Mouse (Mus musculus) hindbrain, embryonic 13.5 days (tissue): Measurements from ENCODE around the gene Pdhb. TPM values are rescaled to one million over a fixed set of nuclear protein-coding genes. Genes with fewer than 3 reads are reported as not detected.
"Not testable (repeated sequence)": the region's sequence is repeated elsewhere in the genome, so short reads cannot be mapped to it uniquely, and the experiment has no call there.

ENCODE experiments used
- ATAC-seq: fragments of 200-750 bp; cut with Nextera tagmentation; 2 replicates; pipeline ENCODE4 v1.8.0; 2017; ENCODE audit warnings: moderate TSS enrichment; ENCODE audit not compliant: low FRiP score
- H3K27ac ChIP-seq: fragments of 300-500 bp; sonication (generic); 2 replicates; pipeline ENCODE4 v1.5.1; 2015; ENCODE audit warnings: inconsistent platforms, mild to moderate bottlenecking, moderate library complexity
- H3K27me3 ChIP-seq: fragments of 300-500 bp; sonication (generic); 2 replicates; pipeline ENCODE4 v1.6.1; 2015; ENCODE audit warnings: mild to moderate bottlenecking, inconsistent platforms
- H3K36me3 ChIP-seq: fragments of 300-500 bp; sonication (generic); 2 replicates; pipeline ENCODE4 v1.6.1; 2015; ENCODE audit warnings: mild to moderate bottlenecking, inconsistent platforms
- H3K4me1 ChIP-seq: fragments of 300-500 bp; sonication (generic); replicated peaks from 2 replicates; pipeline ENCODE4 v1.6.1; 2015; ENCODE audit warnings: inconsistent platforms
- H3K4me2 ChIP-seq: fragments of 300-500 bp; sonication (generic); 2 replicates; pipeline ENCODE4 v1.6.1; 2015; ENCODE audit warnings: inconsistent platforms, mild to moderate bottlenecking, moderate library complexity
- H3K4me3 ChIP-seq: fragments of 300-500 bp; sonication (generic); 2 replicates; pipeline ENCODE4 v1.5.1; 2015; ENCODE audit warnings: mild to moderate bottlenecking, inconsistent platforms
- H3K9ac ChIP-seq: fragments of 300-500 bp; sonication (generic); 2 replicates; pipeline ENCODE4 v1.6.1; 2015; ENCODE audit warnings: mild to moderate bottlenecking, inconsistent platforms
- H3K9me3 ChIP-seq: fragments of 300-500 bp; sonication (generic); 2 replicates; pipeline ENCODE4 v1.6.1; 2016; ENCODE audit warnings: inconsistent platforms
- WGBS: fragments of 180-500 bp; shearing (Covaris S2); methylation state at CpG from one replicate; pipeline ENCODE4 v1.1.7; 2015; 5-methylcytosine and 5-hydroxymethylcytosine counted together
- polyA plus RNA-seq: library from polyadenylated mRNA; unstranded; fragments of >200 nt; fragmentation: Nextera tagmentation; extraction: Ambion mirVana; gene quantifications from 2 replicates; pipeline ENCODE4 v1.2.1, GENCODE M21; 2015

Pdhb gene
- polyA plus RNA-seq, 1 experiment from 2014 or later, result 246 TPM

DNA sequence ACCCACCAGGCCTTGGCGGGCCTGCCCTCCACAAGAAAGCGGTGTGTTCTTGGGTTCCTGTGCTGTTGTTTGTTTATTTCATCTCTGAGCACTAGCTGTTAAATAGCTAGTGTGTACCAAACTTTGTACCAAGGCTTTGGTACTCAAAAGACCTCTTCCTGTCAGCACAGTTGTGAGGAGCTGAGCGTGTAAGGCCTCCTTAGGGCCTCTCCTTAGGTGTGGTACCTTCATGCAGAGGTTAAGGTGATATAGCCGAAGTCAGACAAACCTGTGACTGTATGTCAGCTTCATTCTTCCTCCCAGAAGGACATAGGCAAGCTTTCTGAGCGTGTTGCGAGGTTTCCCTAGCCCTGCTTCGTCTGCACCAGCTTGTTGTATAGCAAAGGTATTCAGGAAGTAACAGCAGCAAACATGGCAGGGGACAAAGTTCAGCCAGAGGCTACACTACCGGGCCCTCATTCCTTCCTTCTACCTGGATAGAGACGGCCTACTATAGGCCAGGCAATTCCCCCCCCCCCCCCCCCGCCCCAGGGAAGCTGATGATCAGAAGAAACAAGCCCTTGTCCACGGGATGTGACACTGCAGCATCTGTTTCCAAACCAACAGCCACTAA, 26.1 kb downstream of the Pdhb start:
- no peak overlapping the region for H3K4me2 ChIP-seq
- no peak overlapping the region for H3K4me3 ChIP-seq
- H3K27me3 ChIP-seq, result no peaks in the 10 kb centered on the region
- H3K27ac ChIP-seq, result no peak overlapping the region
- no peaks in the 10 kb centered on the region for H3K9me3 ChIP-seq
- no peak for ATAC-seq
- no peak overlapping the region for H3K9ac ChIP-seq
- WGBS, result 88% methylated on average over 11 of the region's 11 CpGs
- H3K36me3 ChIP-seq, result peaks cover 74% of the 10 kb centered on the region
- H3K4me1 ChIP-seq, result no peaks in the 10 kb centered on the region

DNA sequence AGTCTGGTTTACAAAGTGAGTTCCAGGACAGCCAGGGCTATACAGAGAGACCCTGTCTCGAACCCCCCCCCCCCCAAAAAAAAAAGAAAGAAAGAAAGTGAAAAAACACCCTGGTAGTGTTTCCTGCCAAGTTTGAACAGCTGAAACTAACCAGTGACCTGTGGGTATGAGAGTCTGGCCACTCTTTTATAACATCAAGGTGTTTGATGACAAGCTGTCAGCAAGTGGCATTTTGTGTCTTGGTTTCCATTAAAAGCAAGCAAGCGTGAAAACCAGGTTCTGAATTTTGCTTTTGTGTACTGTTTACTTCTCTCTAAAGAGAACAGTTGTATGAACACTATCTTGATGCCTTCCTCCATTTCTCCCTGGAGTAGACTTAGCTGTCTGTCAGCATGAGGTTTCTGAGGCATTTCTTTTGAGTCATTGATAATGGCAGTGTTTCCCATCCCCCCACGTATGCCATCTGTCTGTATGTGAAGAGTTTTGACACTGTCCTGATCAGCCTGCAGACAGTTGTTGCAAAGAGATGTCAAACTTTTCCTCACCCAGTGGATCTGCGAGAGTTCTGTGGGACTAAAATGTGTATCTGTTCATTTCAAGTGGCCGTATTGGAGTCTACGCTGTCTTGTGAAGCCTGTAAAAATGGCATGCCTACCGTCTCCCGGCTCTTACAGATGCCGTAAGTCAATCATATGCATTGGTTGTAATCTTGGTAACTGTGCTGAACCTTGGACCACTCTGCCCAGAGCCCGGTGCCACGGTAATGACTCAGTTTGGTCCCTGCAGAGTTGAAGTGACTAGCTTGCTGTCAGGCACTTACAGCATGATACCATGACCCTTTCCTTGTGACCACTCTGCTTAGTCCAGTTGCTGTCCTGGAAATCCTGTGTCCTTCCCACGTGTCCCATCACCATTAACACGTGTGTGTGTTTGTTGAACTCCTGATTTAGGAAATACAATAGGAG, 26.9 kb downstream of the Pdhb start:
- Histone ChIP-seq H3K27me3 (no peaks in the 10 kb centered on the region), H3K9me3 (no peaks in the 10 kb centered on the region), H3K4me1 (no peaks in the 10 kb centered on the region), H3K36me3 (peaks cover 74% of the 10 kb centered on the region), H3K4me2 (no peak overlapping the region), H3K9ac (no peak overlapping the region), H3K27ac (no peak overlapping the region), H3K4me3 (no peak overlapping the region)
- 89% methylated on average over 13 of the region's 13 CpGs for WGBS
- no peak for ATAC-seq

DNA sequence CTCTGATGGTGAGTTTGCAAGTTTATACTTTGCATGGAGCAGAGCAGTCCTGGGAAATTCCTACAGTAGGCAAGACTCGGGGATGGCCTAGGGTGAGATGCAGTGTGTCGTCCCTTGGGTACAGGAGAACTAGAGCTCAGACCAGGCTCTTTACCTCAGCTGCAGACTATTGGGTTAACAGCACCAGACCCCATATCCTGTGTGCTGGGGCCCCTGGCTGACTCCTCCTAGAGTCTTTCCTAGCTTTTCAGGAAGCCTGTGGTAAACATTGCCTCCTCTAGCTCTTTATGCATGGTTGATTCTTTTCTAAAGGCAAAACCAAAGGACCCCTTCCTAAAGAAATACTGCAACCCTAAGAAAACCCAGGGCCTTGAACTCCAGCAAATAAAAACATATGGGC, 31.7 kb downstream of the Pdhb start:
- peaks cover 85% of the 10 kb centered on the region for H3K36me3 ChIP-seq
- H3K27ac ChIP-seq, result no peak overlapping the region
- H3K4me2 ChIP-seq, result no peak overlapping the region
- no peaks in the 10 kb centered on the region for H3K4me1 ChIP-seq
- ATAC-seq, result no peak
- WGBS, result 78% methylated on average over 2 of the region's 2 CpGs
- no peaks in the 10 kb centered on the region for H3K9me3 ChIP-seq
- no peak overlapping the region for H3K4me3 ChIP-seq
- H3K27me3 ChIP-seq, result no peaks in the 10 kb centered on the region
- H3K9ac ChIP-seq, result no peak overlapping the region

DNA sequence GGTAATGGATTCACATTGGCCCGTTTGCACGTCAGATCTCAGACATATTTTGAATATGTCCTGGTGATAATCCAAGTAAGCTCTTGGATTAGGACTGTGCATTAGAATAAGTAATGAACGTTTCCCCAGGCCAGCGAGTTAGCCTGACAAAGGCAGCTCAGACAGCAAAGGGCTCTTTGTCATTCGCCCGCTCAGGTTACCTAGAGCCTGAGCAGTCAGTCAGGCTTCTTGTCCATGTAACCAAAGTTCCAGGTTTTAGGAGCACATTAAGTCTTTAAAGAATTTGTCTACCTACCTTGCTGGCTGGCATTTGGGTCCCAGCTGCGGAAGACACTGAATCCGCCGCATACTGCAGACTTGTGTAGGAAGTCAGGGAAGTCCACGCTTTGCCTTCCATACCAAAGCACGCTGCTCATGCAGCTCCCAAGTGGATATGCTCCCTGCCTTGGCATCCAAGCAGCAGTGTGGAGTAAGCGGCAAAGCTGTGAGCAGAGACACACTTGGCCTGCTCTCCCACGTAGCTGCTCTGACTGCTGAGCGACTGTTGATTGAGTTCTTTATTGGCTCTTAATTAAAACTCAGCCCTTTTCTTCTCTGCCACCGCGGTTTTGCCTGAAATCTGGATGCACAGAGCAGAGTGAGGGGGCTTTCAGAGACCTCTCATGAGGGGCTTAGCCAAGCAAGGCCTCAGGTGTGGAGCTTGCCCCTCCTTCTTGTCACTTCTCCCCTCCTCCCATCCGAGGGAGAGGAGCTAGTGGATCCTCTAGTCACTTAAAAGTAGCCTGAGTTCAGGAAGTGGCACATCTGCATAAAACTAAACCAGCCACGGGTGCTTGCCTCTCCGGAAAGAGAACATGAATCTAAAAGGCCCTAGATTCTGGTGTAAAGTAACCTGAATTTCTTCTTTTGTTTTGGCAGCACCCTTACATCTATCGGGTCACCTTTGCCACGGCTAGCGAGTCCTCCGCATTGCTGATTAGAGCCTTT, 32.8 kb downstream of the Pdhb start:
- 55% methylated on average over 23 of the region's 23 CpGs for WGBS
- H3K4me3 ChIP-seq, result no peak overlapping the region
- ATAC-seq, result no peak

DNA sequence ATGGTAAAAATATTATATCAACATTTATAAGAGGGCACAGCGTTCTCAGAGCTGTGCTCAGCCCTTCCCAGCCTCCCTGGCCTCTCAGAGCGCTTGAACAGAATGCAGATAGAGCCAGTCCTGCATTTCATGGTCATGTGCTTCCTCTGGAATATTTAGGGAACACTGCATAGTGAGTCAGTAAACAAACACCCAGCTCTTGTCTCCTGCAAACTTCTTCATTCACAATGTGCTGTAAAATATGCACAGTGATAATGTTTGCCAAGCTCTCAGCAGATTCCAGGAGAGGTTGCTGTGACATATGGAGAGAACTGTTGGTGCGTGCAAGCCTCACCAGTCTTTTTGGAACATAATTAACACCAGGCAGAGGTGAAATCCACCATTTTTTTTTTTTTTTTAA, 37.7 kb downstream of the Pdhb start:
- no peak for ATAC-seq
- H3K36me3 ChIP-seq, result peaks cover 65% of the 10 kb centered on the region
- no peak overlapping the region for H3K4me3 ChIP-seq
- no peaks in the 10 kb centered on the region; the same call in 1 of the 2 replicates for H3K4me1 ChIP-seq
- no peak overlapping the region for H3K9ac ChIP-seq
- H3K27me3 ChIP-seq, result no peaks in the 10 kb centered on the region
- H3K27ac ChIP-seq, result no peak overlapping the region
- no peaks in the 10 kb centered on the region for H3K9me3 ChIP-seq
- 70% methylated on average over 3 of the region's 3 CpGs for WGBS
- H3K4me2 ChIP-seq, result no peak overlapping the region

More for the DNA sequence above, 32.8 kb downstream of the Pdhb start:
- no peaks in the 10 kb centered on the region for H3K27me3 ChIP-seq
- no peaks in the 10 kb centered on the region for H3K4me1 ChIP-seq
- H3K36me3 ChIP-seq, result peaks cover 76% of the 10 kb centered on the region
- no peak overlapping the region for H3K4me2 ChIP-seq
- H3K9ac ChIP-seq, result no peak overlapping the region; the same call in 1 of the 2 replicates
- H3K27ac ChIP-seq, result no peak overlapping the region
- no peaks in the 10 kb centered on the region for H3K9me3 ChIP-seq

DNA sequence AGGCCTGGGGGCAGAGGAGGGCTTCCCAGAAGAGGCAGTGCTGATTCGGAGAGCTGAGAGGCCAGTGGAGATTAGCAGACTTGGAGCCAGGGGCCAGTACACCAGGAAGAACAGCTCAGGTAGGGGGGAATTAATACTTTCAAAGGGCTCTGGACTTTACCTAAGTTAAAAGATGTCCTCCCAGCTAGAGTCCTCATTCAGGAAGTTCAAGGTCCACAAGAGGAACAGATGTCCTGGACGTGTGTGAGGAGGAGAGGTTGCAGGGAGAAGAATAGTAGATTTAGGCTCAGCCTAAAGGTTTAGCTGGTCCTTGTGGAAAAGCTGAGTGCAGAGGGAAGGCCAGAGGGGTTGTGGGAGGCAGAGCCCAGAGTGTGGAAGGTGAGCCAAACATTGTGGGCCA, 38.6 kb downstream of the Pdhb start:
- H3K9me3 ChIP-seq, result no peaks in the 10 kb centered on the region
- H3K36me3 ChIP-seq, result peaks cover 56% of the 10 kb centered on the region
- no peaks in the 10 kb centered on the region; the same call in 1 of the 2 replicates for H3K4me1 ChIP-seq
- H3K4me2 ChIP-seq, result no peak overlapping the region
- no peaks in the 10 kb centered on the region for H3K27me3 ChIP-seq
- no peak overlapping the region for H3K9ac ChIP-seq
- ATAC-seq, result no peak
- 78% methylated on average over 2 of the region's 2 CpGs for WGBS
- H3K4me3 ChIP-seq, result no peak overlapping the region
- no peak overlapping the region for H3K27ac ChIP-seq

DNA sequence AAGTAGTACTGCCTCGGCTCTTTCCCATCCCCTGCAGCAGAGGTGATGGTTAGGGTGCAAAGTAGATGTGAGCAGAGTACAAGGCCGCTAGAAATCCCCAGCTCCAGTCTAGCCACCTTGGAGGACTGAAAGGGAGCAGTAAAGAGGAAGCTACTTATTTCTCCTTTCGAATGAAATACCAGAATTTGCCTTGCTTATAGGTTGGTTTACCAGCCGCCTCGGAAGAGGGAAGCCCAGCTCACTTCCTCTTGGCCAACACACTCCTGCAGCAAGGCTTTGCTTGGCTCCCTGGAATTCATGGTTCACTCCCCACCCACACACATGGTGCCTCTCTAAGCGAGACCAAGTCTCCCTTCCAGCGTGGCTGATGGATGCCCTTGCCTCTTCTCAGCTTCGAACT, 40.0 kb downstream of the Pdhb start:
- Histone ChIP-seq H3K27me3 (no peaks in the 10 kb centered on the region), H3K9ac (no peak overlapping the region), H3K4me2 (no peak overlapping the region), H3K9me3 (no peaks in the 10 kb centered on the region), H3K36me3 (peaks cover 44% of the 10 kb centered on the region), H3K4me3 (no peak overlapping the region), H3K27ac (no peak overlapping the region), H3K4me1 (no peaks in the 10 kb centered on the region; the same call in 1 of the 2 replicates)
- no peak for ATAC-seq
- WGBS, result 87% methylated on average over 8 of the region's 8 CpGs

DNA sequence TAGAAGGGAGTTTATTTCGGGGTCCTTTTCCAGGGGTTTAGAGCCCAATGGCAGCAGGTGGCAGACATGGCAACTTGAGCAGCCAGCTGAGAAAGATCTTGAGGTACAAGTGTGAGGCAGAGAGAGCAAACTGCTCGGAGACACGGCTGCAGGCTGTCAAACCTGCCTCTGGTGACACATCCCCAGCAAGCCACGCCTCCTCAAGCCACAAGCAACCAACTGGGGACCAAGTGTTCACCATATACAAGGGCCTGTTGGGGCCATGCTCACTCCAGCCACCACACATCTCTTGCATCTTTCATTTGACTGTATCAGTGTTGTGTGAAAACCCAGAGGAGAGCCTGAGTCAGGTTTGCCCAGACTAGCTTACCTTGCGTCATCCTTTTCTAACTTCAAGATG, 44.9 kb downstream of the Pdhb start:
- no peaks in the 10 kb centered on the region for H3K9me3 ChIP-seq
- H3K27me3 ChIP-seq, result no peaks in the 10 kb centered on the region
- ATAC-seq, result no peak
- WGBS, result 79% methylated on average over 5 of the region's 5 CpGs
- H3K4me3 ChIP-seq, result no peak overlapping the region
- no peaks in the 10 kb centered on the region; the same call in 1 of the 2 replicates for H3K4me1 ChIP-seq
- H3K4me2 ChIP-seq, result no peak overlapping the region
- no peak overlapping the region for H3K27ac ChIP-seq
- no peak overlapping the region for H3K9ac ChIP-seq
- peaks cover 58% of the 10 kb centered on the region for H3K36me3 ChIP-seq

DNA sequence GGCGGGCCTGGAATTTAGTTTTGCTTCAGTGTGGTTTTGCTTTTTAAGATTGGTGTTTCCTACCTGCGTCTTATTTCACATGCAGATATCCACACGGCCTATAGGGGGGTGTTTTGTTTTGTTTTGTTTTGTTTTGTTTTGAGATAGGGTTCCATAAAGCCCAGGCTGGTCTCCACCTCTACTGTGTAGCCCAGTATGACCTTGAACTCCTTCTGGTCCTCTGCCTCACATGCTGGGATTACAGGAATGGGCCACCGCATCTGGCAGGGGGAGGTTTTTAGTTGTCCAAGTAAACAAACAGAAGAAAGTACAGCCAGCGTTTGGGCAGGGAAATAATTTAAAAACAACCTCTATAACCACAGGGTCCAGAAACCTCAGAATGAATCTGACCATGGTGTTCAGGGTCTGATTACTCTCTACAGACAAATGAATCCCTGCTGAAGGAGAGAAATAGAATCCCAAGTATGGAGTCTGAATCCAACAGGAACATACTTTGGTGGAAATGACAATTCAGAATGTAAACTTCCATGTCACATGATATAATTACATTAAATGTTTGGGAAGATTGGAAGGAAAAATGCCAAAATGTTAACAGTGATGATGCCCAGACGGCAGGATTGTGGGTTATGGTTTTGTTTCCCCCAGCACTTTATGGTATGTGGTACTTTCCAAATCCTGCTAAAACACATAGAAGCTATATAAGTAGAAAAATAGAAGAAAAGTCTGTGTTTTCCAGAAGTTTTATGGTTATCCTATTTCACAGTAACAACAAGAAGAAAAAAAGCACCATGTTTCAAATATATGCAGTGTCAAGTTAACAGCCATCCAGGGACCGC, 48.6 kb downstream of the Pdhb start:
- no peak overlapping the region for H3K4me3 ChIP-seq

DNA sequence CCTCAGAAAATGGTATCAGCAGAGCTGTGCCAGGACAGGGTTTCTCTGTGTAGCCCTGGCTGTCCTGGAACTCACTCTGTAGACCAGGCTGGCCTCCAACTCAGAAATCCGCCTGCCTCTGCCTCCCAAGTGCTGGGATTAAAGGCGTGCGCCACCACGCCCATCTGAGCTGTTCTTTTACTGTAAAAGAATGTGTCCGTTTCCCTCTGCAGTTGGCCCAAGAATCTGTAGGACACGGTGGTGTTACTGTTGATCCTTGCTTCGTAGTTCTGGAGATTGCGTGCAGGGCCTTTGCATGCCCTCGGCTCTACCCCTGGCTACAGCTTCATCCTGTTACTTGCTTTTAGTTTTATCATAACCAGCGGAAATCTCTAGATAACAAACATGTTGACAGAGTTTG, 49.2 kb downstream of the Pdhb start:
- ATAC-seq, H3K4me3 ChIP-seq, H3K27me3 ChIP-seq, H3K4me1 ChIP-seq, H3K4me2 ChIP-seq, H3K27ac ChIP-seq, H3K9ac ChIP-seq, H3K9me3 ChIP-seq: not testable (repeated sequence)
- H3K36me3 ChIP-seq, result peaks cover 48% of the 10 kb centered on the region
- 95% methylated on average over 10 of the region's 10 CpGs for WGBS

More for the DNA sequence above, 48.6 kb downstream of the Pdhb start:
- WGBS, result 88% methylated on average over 7 of the region's 7 CpGs
- Histone ChIP-seq H3K27me3 (no peaks in the 10 kb centered on the region), H3K9me3 (no peaks in the 10 kb centered on the region), H3K36me3 (peaks cover 48% of the 10 kb centered on the region), H3K4me1 (no peaks in the 10 kb centered on the region), H3K27ac (no peak overlapping the region), H3K9ac (no peak overlapping the region), H3K4me2 (no peak overlapping the region)
- ATAC-seq, result no peak

DNA sequence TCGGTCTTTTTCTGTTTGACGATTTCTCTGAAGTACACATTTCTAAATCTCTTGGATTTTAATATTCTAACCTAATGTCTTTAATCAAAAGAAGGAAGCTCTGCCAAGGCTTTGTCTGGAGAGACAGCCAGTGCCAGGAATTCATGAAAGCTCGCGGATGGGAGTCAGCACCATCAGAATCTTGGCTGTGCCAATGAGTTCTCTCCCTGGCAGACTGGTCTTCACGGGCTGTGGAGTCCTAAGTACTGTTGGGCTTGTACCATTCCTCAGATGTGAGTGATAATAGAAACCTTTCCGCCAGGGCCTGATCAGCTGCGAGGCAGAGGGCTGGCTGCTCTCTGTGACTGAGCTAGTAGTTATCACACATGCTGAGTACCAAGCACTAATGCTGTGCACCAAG, 49.7 kb downstream of the Pdhb start:
- H3K4me3 ChIP-seq, result no peak overlapping the region
- H3K9ac ChIP-seq, result no peak overlapping the region
- H3K4me2 ChIP-seq, result no peak overlapping the region
- 93% methylated on average over 7 of the region's 7 CpGs for WGBS
- H3K4me1 ChIP-seq, result no peaks in the 10 kb centered on the region
- no peaks in the 10 kb centered on the region for H3K27me3 ChIP-seq
- no peak overlapping the region for H3K27ac ChIP-seq
- H3K9me3 ChIP-seq, result no peaks in the 10 kb centered on the region
- H3K36me3 ChIP-seq, result peaks cover 48% of the 10 kb centered on the region
- no peak for ATAC-seq
